Mouse (Mus musculus): ENCODE results near the gene Spdye4a.
"Not testable (repeated sequence)": the region's sequence is repeated elsewhere in the genome, so short reads cannot be mapped to it uniquely, and the experiment has no call there.

Gene Spdye4a

GRCm38 (mm10) chr5:143235028-143235693, 8.5 kb upstream of the Spdye4a start, which contains the start of gene Zfp12:
TSS of gene Zfp12 (plus strand) at chr5:143235163.
- in situ Hi-C loops (cut with MboI, MseI): loop anchor here (5.0 kb wide), 2 partner anchors 37 to 63 kb away; partner anchors contain the start of gene Zfp316

- in situ Hi-C loops (cut with MboI, MseI): no loop called here
Observed at GRCm38 (mm10) chr5:143222287-143222686, 4.4 kb downstream of the Spdye4a start.

- in situ Hi-C loops (cut with MboI, MseI): no loop called here
Observed at GRCm38 (mm10) chr5:143220996-143221395, 5.7 kb downstream of the Spdye4a start.

- in situ Hi-C loops (cut with MboI, MseI): no loop called here
Observed at GRCm38 (mm10) chr5:143213832-143214231, 12.9 kb downstream of the Spdye4a start.

- in situ Hi-C loops (cut with MboI, MseI): no loop called here
Observed at GRCm38 (mm10) chr5:143205015-143205414, 21.7 kb downstream of the Spdye4a start.

- in situ Hi-C loops (cut with MboI, MseI): no loop called here
Observed at GRCm38 (mm10) chr5:143196506-143196905, 30.2 kb downstream of the Spdye4a start.

- in situ Hi-C loops (cut with MboI, MseI): no loop called here
Observed at GRCm38 (mm10) chr5:143195166-143195565, 31.5 kb downstream of the Spdye4a start.

- in situ Hi-C loops (cut with MboI, MseI): not testable (repeated sequence)
Observed at GRCm38 (mm10) chr5:143194747-143195146, 31.9 kb downstream of the Spdye4a start.

GRCm38 (mm10) chr5:143192806-143193205, 33.9 kb downstream of the Spdye4a start:
- in situ Hi-C loops (cut with MboI, MseI): no loop called here

GRCm38 (mm10) chr5:143188014-143188413, 38.7 kb downstream of the Spdye4a start:
- in situ Hi-C loops (cut with MboI, MseI): not testable (repeated sequence)

- in situ Hi-C loops (cut with MboI, MseI): no loop called here
Observed at GRCm38 (mm10) chr5:143180255-143181076, 46.2 kb downstream of the Spdye4a start, which contains the start of the genes Rbak and Spdye4b. TSS of gene Rbak (minus strand) at chr5:143180775. TSS of gene Spdye4b (plus strand) at chr5:143181017.

GRCm38 (mm10) chr5:143179179-143179578, 47.5 kb downstream of the Spdye4a start:
- in situ Hi-C loops (cut with MboI, MseI): no loop called here

GRCm38 (mm10) chr5:143177541-143178200, 49.0 kb downstream of the Spdye4a start:
- in situ Hi-C loops (cut with MboI, MseI): no loop called here

GRCm38 (mm10) chr5:143175970-143176369, 50.7 kb downstream of the Spdye4a start:
- in situ Hi-C loops (cut with MboI, MseI): no loop called here

All from T-helper 2 cell (primary cell).